Mouse (Mus musculus): ENCODE results near the gene Cebpb.

Gene Cebpb

DNA sequence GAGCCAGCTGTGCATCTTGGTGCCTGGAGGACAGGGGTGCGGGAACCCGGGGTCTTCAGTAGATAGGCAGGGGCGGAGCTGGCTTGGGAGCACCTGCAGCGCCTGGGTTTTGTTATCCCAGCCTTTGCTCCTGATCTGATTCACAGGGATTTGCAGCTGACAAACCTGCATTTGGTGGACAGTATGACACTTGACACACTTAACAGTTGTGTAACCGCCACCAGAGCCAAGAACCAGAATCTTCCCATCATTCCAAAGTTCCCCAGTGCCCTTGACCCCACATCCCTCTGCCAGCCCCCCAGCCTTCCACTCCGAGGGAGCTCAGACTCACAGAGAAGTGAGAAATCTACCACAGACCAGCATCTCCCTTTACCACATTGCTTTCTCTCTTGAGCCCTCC, 33.8 kb downstream of the Cebpb start:
- no peak for DNase-seq (ENCODE audit: low read depth)

DNA sequence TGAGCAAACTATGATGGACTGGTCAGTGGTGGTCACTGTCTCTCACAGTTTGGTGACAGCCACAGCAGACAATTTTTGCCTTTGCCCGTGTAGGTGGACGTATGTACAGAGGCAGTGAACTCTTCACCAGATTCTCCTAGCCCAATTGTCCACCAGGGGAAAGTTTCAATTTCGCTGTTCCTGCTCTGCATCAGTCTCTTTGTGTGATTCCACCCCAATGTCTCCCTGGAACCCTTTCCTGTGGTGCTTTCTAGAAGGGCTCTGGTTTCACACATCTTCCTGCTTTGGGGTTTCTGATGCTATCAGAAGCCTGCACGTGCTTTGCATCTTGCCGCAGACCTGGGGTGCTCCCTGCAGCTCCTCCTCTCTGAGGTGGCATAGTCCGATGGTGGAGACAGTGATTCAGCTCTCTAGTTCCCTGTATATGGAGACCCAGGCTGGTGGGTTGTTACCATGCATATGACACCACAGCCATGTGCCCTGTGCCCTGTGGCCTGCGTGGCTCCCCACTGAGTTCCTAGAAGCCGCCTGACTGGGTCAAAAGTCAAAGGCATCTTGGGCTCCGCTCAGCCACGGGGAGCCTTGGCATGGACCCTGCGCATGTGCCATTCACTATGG, 35.0 kb downstream of the Cebpb start:
- DNase-seq (ENCODE audit: low read depth), result peak; percentile 90

DNA sequence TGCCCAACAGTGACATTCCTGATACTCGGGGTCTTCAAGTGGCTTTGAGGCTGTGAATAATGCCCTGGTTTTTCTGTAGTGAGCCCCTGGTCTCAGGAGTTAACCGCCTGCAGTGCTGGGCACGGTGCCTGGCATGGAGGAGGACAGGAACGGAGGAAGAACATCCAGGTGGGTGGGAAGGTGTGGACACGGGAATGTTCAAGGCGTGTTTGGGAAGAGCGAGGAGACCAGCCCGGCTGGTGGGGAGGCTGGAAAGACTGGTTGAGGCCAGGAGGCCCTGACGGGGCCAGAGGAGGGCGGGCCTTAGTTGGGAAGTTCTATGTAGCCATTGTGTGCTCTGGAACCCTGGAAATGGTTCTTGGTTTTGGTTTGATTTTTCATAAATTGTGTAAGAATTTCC, 37.2 kb downstream of the Cebpb start:
- DNase-seq (ENCODE audit: low read depth), result no peak

DNA sequence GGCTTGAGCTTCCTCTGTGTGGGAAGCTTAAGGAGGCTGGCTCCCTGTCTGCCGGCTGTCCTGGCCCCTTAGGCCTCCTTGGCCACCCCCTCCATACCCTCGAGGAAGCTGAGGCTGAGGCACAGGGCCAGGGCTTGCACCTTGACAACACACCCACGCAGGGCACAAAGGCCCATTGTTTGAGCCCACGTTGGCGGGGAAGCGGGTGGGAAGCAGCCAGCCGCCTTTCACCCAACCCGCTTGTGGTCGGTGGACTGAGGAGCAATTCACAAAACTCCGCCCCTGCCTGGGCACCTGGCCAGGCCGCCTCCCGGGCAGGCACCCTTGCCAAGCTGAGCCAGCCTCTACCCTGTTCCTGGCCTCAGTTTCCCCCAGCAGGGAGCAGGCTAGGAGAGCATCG, 38.4 kb downstream of the Cebpb start:
- peak; percentile 42 for DNase-seq (ENCODE audit: low read depth)

DNA sequence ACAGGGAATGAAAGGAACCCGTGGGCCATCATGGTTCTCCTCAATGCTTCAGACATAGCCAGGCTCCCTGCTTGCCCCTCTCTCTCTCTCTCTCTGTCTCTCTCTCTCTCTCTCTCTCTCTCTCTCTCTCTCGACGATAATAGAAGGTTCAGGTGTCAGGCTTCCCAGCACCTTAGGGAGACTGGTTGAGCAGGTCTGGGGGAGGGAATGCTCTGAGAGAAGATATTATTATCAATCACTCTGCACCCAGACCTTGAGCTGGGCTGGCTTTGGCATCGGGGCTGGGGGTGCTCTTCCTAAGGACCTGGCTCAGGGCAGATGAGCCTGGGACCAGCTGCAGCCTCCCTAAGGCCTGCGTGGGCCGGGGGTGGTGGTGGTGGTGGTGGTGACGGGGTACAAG, 41.3 kb downstream of the Cebpb start:
- no peak for DNase-seq (ENCODE audit: low read depth)

DNA sequence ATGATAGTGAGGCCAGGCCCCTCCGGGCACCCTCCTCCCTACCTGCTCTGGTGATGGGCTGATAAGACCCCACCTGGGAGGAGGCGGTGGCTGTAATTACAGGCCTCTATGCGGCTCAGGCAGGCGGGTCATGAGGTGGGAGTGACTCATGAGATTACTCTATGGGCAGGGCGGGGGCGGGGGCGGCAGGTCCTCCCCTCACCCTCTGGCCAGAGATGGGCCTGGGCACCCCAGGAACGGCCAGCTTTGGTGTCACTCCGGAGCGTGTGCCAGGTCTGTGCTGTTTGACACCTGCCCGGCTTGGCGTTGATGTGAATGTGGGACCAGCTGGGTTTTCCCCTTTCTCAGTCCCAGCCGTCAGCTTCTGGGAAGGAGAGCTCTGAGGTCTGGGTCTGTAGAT, 42.4 kb downstream of the Cebpb start:
- no peak for DNase-seq (ENCODE audit: low read depth)

DNA sequence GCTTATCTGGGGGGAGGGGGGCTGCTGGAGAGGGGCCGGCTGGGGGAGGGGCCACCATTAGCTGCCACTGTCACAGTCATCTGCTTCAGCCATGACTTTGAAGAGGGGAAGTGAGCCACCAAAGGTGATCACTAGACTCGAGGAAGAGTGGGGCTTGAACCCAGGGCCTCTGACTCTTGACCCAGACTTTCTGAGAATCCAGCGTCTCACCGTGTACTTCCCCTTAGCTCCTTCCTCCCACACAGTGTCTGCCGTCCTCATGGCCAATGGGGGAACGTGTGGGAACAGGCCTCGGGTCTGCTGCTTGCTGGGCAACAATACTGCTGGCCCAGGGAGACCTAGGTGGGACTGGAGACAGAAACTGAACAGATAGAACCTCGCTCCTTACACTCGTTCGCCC, 46.1 kb downstream of the Cebpb start:
- DNase-seq (ENCODE audit: low read depth), result no peak

DNA sequence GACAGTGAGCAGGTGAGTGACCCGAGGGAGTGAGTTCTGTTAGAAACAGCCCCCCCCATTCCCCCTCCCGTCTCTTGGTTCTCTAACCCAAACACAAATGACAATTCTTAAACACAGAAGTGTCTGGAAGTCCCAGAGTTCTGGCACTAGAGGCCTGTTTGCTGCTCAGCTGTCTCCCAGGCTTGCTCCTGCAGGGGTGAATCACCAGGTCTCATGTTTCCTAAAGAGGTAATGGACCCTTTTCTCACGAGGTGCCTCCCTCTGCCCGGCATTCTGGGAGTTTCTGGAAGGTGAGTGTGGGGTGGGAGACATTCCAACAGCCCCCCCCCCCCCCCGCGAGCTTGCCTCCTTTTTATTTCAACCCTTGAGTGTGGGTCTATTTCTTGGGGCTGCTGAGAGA, 50.3 kb downstream of the Cebpb start:
- no peak for DNase-seq (ENCODE audit: low read depth)
